Mouse (Mus musculus): ENCODE results near the gene Hemk1. TPM values are rescaled to one million over a fixed set of nuclear protein-coding genes. Genes with fewer than 3 reads are reported as not detected.

Hemk1 gene
- polyA plus RNA-seq (2015; fragmentation: Nextera tagmentation; extraction: Ambion mirVana): 14.6 and 16.0 TPM in 2 replicates

DNA sequence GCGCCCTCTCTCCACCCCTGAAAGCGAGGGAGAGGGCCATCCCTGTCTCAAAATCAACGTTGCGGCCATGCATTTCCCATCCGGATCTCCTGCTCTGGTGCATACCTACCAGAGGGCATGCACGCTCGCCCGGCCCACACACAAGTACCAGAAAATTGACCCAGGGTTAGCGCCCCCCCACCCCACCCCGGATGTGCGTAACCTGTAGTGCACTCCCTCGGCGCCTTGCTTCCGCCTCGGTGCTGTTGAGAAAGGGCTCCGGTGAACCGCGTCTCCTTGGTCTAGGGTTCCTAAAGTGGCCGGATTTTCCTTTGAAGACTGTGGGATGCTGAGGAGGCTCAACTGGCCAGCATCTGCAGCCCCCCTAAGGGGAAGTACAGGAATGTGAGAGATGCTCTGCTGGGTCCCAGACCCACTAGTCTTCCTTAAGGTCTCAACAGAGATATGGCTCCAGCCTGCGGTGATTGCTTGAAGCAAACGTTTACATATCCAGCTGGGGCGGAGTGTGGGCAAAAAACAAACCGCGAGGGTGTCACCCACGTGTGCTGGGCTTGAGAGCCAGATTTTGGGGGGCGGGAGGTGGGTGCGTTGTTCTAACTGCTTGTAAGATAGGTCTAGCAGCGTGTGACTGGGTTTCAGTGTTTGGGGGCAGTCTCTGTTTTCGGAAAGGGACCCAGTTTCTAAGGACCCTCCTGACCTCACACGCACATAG, at the start of gene Hemk1:
Hemk1 (minus strand) TSS at position 179 of the 712 bp plus-strand sequence.
- WGBS: 4% methylated on average over 30 of the region's 30 CpGs
- H3K27me3 ChIP-seq: no peaks in the 10 kb centered on the region
- H3K9me3 ChIP-seq: no peaks in the 10 kb centered on the region
- H3K9ac ChIP-seq (replicated peaks): peak within 1 kb of the TSS; percentile 68
- ATAC-seq (replicated peaks): peak; percentile 82
- H3K4me3 ChIP-seq: peak within 1 kb of the TSS; percentile 56
- H3K4me2 ChIP-seq (replicated peaks): peak within 1 kb of the TSS; percentile 62
- peaks cover 24% of the 10 kb centered on the region for H3K4me1 ChIP-seq
- no peaks in the 10 kb centered on the region for H3K36me3 ChIP-seq
- H3K27ac ChIP-seq (replicated peaks): peak within 1 kb of the TSS; percentile 75

DNA sequence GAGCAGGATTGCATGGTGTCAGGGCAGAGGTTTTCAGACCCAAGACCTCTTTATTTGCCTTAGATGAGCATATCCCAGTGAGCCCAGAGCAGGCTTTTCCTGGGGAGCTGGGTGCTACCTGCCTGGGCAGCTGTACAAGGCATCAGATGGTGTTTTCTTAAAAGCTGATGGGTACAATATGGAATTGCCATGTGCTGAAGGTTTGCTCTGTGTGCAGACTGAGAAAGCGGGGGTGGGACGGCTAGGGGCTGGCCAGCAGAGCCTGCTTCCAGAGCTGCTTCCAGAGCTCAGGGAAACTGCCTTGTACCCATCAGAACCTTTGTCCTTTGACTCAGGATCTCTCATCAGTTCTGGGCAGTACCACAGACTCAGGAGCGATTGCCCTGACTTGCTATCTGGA, 49.6 kb upstream of the Hemk1 start:
- H3K27me3 ChIP-seq: peaks cover 14% of the 10 kb centered on the region; the same call in 1 of the 2 replicates
- H3K27ac ChIP-seq (replicated peaks): no peak overlapping the region
- no peak overlapping the region for H3K4me2 ChIP-seq (replicated peaks)
- 68% methylated on average over 3 of the region's 3 CpGs for WGBS
- H3K4me3 ChIP-seq: no peak overlapping the region
- no peaks in the 10 kb centered on the region for H3K9me3 ChIP-seq
- peaks cover 11% of the 10 kb centered on the region; the same call in 1 of the 2 replicates for H3K4me1 ChIP-seq
- H3K36me3 ChIP-seq: no peaks in the 10 kb centered on the region
- no peak overlapping the region for H3K9ac ChIP-seq (replicated peaks)
- no peak for ATAC-seq (replicated peaks)

DNA sequence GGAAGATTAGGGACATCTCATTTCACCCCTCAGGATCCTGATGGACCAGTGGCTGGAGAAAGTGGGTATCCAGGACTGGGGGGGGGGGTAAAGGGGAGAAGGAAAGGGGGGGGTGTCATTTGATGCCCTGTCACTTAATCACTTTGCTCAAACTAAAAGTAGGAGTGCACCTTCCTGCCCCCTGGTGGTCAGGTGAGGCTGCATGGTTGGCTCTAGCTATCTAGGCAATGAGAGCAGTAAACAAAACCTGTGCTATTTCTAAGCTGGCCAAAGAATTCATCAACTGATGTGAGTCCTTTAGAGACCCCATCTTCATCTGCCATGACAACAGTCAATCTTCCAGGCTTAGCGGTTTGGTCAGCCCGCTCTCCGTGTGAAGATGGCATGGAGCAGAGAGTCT, 48.6 kb upstream of the Hemk1 start:
- Histone ChIP-seq H3K27ac (replicated peaks) (no peak overlapping the region), H3K36me3 (no peaks in the 10 kb centered on the region), H3K4me2 (replicated peaks) (no peak overlapping the region), H3K9ac (replicated peaks) (no peak overlapping the region), H3K27me3 (peaks cover 23% of the 10 kb centered on the region), H3K9me3 (no peaks in the 10 kb centered on the region), H3K4me1 (peaks cover 14% of the 10 kb centered on the region; the same call in 1 of the 2 replicates), H3K4me3 (no peak overlapping the region)
- no peak for ATAC-seq (replicated peaks)
- WGBS: 61% methylated on average over 3 of the region's 3 CpGs

DNA sequence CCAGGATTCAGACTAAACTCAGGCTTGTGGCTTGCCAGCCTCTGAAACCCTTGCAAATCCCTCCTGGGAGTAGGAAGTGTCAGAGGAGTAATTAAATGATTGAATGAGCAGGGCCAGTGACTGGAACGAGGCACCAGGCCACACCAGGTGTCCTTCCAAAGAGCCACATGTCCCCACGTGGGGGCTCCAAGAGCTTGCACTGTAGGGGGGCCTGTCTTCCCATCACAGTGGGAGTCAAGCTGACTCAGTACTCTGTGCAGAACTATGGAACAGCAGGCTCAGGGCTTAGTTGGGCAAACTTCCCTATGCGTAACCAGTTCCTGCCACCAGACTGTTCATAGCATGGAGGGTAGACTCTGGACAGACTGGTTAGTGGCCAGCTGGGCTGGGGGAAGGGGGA, 46.2 kb upstream of the Hemk1 start:
- no peaks in the 10 kb centered on the region for H3K9me3 ChIP-seq
- no peak overlapping the region for H3K4me2 ChIP-seq (replicated peaks)
- H3K4me3 ChIP-seq: no peak overlapping the region
- no peak overlapping the region for H3K9ac ChIP-seq (replicated peaks)
- peaks cover 11% of the 10 kb centered on the region; the same call in 1 of the 2 replicates for H3K4me1 ChIP-seq
- 0 out of 2 replicates have a peak, but pooled peaks have one; percentile 23 for ATAC-seq (replicated peaks)
- WGBS: 24% methylated on average over 3 of the region's 3 CpGs
- H3K27ac ChIP-seq (replicated peaks): no peak overlapping the region
- no peaks in the 10 kb centered on the region for H3K36me3 ChIP-seq
- peaks cover 46% of the 10 kb centered on the region for H3K27me3 ChIP-seq

DNA sequence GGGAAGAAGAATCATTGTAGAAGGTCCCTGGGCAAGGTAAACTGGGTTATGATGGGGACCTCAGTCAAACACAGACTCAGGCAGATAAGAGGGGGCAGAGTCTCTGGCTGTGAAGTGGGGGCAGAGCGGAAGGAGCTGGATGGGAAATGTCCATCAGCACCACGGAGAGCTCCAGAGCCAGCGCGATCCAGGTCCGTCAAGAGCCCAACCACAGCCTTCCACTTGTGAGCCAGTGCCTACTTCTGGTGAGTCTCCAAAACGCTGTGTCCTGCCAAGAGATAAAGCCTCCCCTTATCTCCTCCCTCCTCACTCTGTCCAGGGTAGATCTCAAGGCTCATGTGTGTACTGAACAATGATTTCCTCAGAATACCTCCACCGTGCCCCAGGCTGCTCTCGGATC, 43.6 kb upstream of the Hemk1 start:
- ATAC-seq (replicated peaks): no peak
- no peak overlapping the region for H3K4me2 ChIP-seq (replicated peaks)
- peaks cover 24% of the 10 kb centered on the region for H3K4me1 ChIP-seq
- no peak overlapping the region for H3K4me3 ChIP-seq
- H3K9ac ChIP-seq (replicated peaks): no peak overlapping the region
- H3K9me3 ChIP-seq: no peaks in the 10 kb centered on the region
- no peaks in the 10 kb centered on the region for H3K36me3 ChIP-seq
- WGBS: 10% methylated on average over 8 of the region's 8 CpGs
- peaks cover 60% of the 10 kb centered on the region for H3K27me3 ChIP-seq
- no peak overlapping the region for H3K27ac ChIP-seq (replicated peaks)

DNA sequence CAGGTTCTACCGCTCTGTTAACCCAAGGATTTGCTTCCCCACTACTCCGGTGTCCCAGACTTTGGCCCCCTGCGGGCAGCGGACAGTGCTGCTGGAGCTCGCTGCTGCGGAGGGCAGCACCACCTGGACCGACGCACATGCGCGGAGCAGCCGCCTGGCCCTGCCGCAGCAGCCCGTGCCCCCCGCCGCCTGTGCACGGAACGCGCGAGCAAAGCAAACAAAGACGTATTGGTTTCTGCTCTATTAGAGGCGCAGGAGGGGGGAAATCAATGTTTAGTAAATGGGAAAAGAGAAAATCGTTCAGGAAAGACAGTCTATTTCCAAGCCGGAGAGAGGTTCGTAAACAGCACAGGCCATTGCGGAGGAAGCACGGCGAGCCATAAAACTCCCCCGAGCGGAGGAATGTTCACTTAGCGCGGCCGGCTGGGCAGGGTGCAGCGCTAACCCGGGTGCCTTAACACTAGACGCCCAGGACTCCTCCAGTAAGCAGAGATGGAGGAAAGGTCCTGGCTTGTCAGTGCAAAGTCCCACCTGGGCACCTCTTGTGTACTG, 39.9 kb upstream of the Hemk1 start:
- Histone ChIP-seq H3K36me3 (no peaks in the 10 kb centered on the region), H3K4me1 (peaks cover 23% of the 10 kb centered on the region), H3K4me2 (replicated peaks) (peak overlapping the region; percentile 66), H3K27ac (replicated peaks) (0 out of 2 replicates have a peak overlapping the region, but pooled peaks have one; percentile 5), H3K4me3 (peak overlapping the region; percentile 41), H3K27me3 (peaks cover 74% of the 10 kb centered on the region), H3K9ac (replicated peaks) (peak overlapping the region; percentile 43), H3K9me3 (no peaks in the 10 kb centered on the region)
- ATAC-seq (replicated peaks): peak; percentile 61
- under 1% methylated on average over 35 of the region's 35 CpGs for WGBS

DNA sequence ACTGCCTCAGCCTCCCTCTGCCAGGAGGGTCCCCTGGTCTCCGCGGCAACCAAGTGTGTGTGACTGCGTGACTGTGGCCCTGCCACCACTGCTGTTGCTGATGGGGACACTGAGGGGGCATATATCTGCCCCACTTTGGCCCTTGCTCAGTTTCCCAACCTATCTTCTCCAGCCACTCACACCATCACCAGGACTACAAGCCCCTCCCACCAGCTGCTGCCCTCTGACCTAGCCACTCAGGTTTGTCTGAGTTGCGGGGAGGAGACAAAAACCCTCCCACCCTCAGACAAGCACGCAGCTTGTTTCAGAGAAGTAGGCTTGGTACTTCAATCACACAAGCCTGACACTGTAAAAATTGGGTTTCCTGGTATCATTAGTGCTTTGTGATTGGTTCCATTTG, 37.3 kb upstream of the Hemk1 start:
- H3K4me3 ChIP-seq: no peak overlapping the region
- H3K4me1 ChIP-seq: peaks cover 20% of the 10 kb centered on the region
- no peaks in the 10 kb centered on the region for H3K9me3 ChIP-seq
- ATAC-seq (replicated peaks): no peak
- no peaks in the 10 kb centered on the region for H3K36me3 ChIP-seq
- no peak overlapping the region for H3K4me2 ChIP-seq (replicated peaks)
- peaks cover 49% of the 10 kb centered on the region for H3K27me3 ChIP-seq
- WGBS: 20% methylated on average over 5 of the region's 5 CpGs
- no peak overlapping the region for H3K9ac ChIP-seq (replicated peaks)
- H3K27ac ChIP-seq (replicated peaks): no peak overlapping the region

DNA sequence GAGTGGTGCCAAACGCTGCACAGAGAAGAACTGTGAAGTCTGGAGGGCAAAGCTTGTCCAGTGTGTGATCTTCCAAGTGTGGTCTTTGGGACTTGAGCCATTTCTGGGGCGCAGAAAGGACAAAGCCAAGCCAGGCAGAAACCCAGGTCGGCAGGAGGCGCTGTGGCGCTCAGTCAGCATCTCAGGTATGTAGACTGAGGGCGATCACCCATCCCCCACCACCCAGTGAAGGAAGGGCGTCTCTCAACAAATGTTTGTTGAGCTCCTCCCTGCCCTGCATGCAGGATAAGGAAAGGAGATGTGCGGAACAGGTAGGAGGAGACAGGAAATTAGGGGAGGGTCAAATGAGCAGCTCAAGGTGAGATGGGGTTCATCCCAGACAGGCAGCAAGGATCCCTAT, 36.5 kb upstream of the Hemk1 start:
- Histone ChIP-seq H3K9ac (replicated peaks) (no peak overlapping the region), H3K36me3 (no peaks in the 10 kb centered on the region), H3K9me3 (no peaks in the 10 kb centered on the region), H3K4me2 (replicated peaks) (no peak overlapping the region), H3K4me1 (peaks cover 20% of the 10 kb centered on the region), H3K27ac (replicated peaks) (no peak overlapping the region), H3K27me3 (peaks cover 41% of the 10 kb centered on the region), H3K4me3 (no peak overlapping the region)
- ATAC-seq (replicated peaks): no peak
- 11% methylated on average over 8 of the region's 8 CpGs for WGBS

DNA sequence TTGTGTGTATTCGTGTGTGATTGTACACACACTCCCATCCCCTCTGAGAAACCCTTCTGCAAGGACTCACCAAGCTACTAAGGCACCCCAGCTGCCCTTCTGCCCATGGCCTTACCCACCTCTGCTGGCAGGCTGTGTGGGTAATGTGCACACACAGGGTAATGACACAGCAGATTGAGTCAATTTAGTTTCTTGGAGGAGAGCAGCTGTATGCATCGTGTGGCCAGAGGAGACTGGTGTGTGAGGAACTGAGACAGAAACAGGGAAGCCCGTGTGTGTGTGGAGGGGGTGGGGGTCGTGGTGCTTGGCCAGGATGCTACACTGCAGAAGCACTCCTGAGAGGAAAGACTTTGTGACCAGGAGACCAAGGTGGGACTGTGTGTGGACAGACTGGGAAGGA, 34.3 kb upstream of the Hemk1 start:
- Histone ChIP-seq H3K27me3 (peaks cover 32% of the 10 kb centered on the region), H3K9ac (replicated peaks) (no peak overlapping the region), H3K4me2 (replicated peaks) (no peak overlapping the region), H3K9me3 (no peaks in the 10 kb centered on the region), H3K27ac (replicated peaks) (no peak overlapping the region), H3K4me3 (no peak overlapping the region), H3K4me1 (peaks cover 4% of the 10 kb centered on the region; the same call in 1 of the 2 replicates), H3K36me3 (no peaks in the 10 kb centered on the region)
- WGBS: 68% methylated on average over 4 of the region's 4 CpGs
- 0 out of 2 replicates have a peak, but pooled peaks have one; percentile 24 for ATAC-seq (replicated peaks)

DNA sequence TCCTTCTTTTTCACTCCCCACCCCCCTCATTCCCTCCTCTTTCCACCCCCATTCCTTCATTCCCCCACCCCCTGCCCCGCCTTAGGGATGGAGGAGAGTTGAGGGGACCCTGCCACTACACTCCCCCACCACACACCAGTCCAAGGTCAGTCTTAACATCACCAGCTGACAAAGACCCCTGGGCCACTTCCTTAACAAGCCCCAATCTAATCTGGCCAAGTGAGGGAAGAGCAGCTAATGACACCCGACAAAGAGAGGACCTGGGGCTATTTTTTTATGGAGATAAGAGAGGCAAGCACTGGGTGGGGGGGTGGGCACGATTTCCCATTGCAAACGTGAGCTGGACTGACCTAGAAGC, 31.9 kb upstream of the Hemk1 start:
- Histone ChIP-seq H3K4me2 (replicated peaks) (no peak overlapping the region), H3K9ac (replicated peaks) (no peak overlapping the region), H3K4me1 (0 out of 2 replicates have a peak, but pooled peaks cover 4% of the 10 kb centered on the region), H3K4me3 (no peak overlapping the region), H3K36me3 (no peaks in the 10 kb centered on the region), H3K27ac (replicated peaks) (no peak overlapping the region), H3K27me3 (peaks cover 23% of the 10 kb centered on the region), H3K9me3 (no peaks in the 10 kb centered on the region)
- 15% methylated on average over 4 of the region's 4 CpGs for WGBS
- ATAC-seq (replicated peaks): no peak

DNA sequence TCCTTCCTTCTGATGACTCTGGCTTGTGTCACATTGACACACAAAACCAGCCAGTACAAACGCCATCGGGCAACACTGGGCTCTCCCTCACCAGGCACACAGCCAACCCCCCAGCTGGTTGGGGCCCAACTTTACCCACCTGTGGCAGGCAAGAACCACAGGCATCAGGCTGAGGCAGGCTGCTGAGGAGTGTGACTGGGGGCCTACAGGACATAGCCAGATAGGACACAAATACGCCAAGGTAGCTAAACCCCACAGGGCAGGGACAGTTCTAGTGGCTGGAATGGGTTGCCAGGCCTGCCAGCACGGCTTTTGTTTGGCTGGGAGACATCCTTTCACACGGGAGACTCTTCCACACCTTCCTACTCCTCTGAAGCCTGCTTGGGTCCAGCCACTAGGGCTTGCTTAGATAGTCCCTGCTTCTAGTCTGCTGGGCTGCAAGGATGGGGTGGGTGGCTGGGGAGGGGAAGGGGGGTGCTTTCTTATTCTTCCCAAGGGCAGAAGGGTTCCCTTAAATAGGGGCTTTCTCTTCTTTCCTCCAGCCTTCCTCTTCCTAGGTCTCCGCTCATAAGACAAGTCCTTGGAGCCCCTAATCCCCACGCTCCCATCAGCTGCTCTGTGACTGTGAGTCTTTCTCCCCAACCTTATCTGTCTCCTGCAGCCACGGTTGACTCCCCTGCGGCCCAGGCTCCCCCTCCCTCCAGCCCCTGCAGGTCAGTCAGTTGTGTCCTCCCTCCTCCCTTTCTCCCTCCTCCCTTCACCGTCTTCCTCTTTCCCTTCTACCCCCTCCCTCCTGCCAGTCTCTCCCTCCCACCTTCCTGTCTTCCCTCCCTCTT, 31.3 kb upstream of the Hemk1 start:
- no peak for ATAC-seq (replicated peaks)
- H3K27ac ChIP-seq (replicated peaks): no peak overlapping the region

DNA sequence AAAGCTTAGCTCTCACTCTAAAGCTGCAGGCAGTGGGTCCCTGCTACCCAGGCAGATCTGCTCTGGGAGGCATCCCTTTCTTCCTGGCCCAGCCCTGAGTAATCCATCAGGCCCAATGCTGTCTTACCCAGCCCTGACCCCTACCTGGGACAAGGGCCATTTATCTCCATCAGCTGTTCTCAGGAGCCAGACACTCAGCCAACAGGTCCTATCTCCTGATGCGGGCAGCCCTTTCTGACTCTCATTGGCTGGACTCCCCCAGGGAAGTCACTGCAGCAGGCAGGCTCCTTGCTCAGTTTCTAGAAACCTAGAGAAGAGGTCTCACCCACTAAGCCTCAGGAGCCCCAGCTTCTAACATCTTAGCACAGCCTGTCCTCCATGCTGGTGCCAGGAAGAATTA, 30.2 kb upstream of the Hemk1 start:
- Histone ChIP-seq H3K27ac (replicated peaks) (no peak overlapping the region), H3K4me1 (no peaks in the 10 kb centered on the region), H3K27me3 (peaks cover 16% of the 10 kb centered on the region), H3K36me3 (no peaks in the 10 kb centered on the region), H3K4me3 (no peak overlapping the region), H3K9ac (replicated peaks) (no peak overlapping the region), H3K9me3 (no peaks in the 10 kb centered on the region), H3K4me2 (replicated peaks) (no peak overlapping the region)
- WGBS: 94% methylated on average over 1 of the region's 1 CpGs
- no peak for ATAC-seq (replicated peaks)

More for the DNA sequence above, 31.3 kb upstream of the Hemk1 start:
- H3K27me3 ChIP-seq: peaks cover 23% of the 10 kb centered on the region
- 46% methylated on average over 10 of the region's 10 CpGs for WGBS
- no peak overlapping the region for H3K9ac ChIP-seq (replicated peaks)
- no peak overlapping the region for H3K4me3 ChIP-seq
- no peaks in the 10 kb centered on the region for H3K36me3 ChIP-seq
- no peaks in the 10 kb centered on the region for H3K9me3 ChIP-seq
- no peaks in the 10 kb centered on the region for H3K4me1 ChIP-seq
- H3K4me2 ChIP-seq (replicated peaks): no peak overlapping the region

All from forebrain, embryonic 15.5 days (tissue).